Mouse (Mus musculus) ES-E14 (cell line): ENCODE data around the gene Psmb9. TPM values are rescaled to one million over a fixed set of nuclear protein-coding genes. Genes with fewer than 3 reads are reported as not detected.
A peak's percentile ranks its signal among the peaks of the same experiment; 100 is the strongest.

Source experiments
- DNase-seq: peaks from one replicate; pipeline ENCODE4 v3.0.0-alpha.2; 2013; ENCODE audit warnings: low read depth, low spot score
- H3K27ac ChIP-seq: 2 replicates; pipeline ENCODE4 v1.5.1; 2012; ENCODE audit warnings: low read depth, mild to moderate bottlenecking, low read length, moderate library complexity, mixed read lengths; ENCODE audit not compliant: poor library complexity, insufficient read depth, severe bottlenecking
- H3K36me3 ChIP-seq: 2 replicates; pipeline ENCODE4 v1.6.1; 2012; ENCODE audit warnings: mild to moderate bottlenecking, low read length, moderate library complexity, mixed read lengths; ENCODE audit not compliant: control insufficient read depth, poor library complexity, insufficient read depth, severe bottlenecking
- H3K4me1 ChIP-seq, 2 experiments: fragments of 150-350 bp in 1 of 2; sonication (generic) in 1 of 2; 2 replicates each; pipeline ENCODE4 v1.6.1; 2012; ENCODE audit warnings: low read length in 2 of 2, mild to moderate bottlenecking in 1 of 2, mixed read lengths in 1 of 2; ENCODE audit not compliant: control insufficient read depth in 2 of 2, insufficient read depth in 2 of 2, poor library complexity in 1 of 2
- H3K4me3 ChIP-seq, 2 experiments: fragments of 150-350 bp in 1 of 2; sonication (generic) in 1 of 2; 2 replicates each; pipeline ENCODE4 v1.5.1; 2012; ENCODE audit warnings: low read length in 2 of 2, low read depth in 1 of 2, mild to moderate bottlenecking in 1 of 2, mixed read lengths in 1 of 2; ENCODE audit not compliant: insufficient read depth in 1 of 2, poor library complexity in 1 of 2, severe bottlenecking in 1 of 2
- H3K9ac ChIP-seq: 2 replicates; pipeline ENCODE4 v1.6.1; 2012; ENCODE audit warnings: low read depth, mild to moderate bottlenecking, low read length, mixed read lengths; ENCODE audit not compliant: poor library complexity, insufficient read depth, severe bottlenecking
- H3K9me3 ChIP-seq: fragments of 150-350 bp; sonication (generic); 2 replicates; pipeline ENCODE4 v1.6.1; 2012; ENCODE audit warnings: low read depth, mild to moderate bottlenecking, low read length; ENCODE audit not compliant: control insufficient read depth, insufficient read depth
- CHD2 ChIP-seq: IDR thresholded peaks from 2 replicates; pipeline ENCODE4 v1.6.1; 2014; ENCODE audit warnings: mild to moderate bottlenecking, low read depth, low read length, inconsistent platforms
- HCFC1 ChIP-seq: IDR thresholded peaks from 2 replicates; pipeline ENCODE4 v1.6.1; 2012; ENCODE audit warnings: low read length, inconsistent platforms, borderline replicate concordance; ENCODE audit not compliant: insufficient read depth
- MAFK ChIP-seq: IDR thresholded peaks from 2 replicates; pipeline ENCODE4 v1.6.1; 2014; ENCODE audit warnings: mild to moderate bottlenecking, low read depth, low read length, inconsistent platforms; ENCODE audit not compliant: insufficient read depth
- ZC3H11A ChIP-seq: IDR thresholded peaks from 2 replicates; pipeline ENCODE4 v1.6.1; 2012; ENCODE audit warnings: low read depth, mild to moderate bottlenecking, inconsistent platforms, low read length, borderline replicate concordance
- ZNF384 ChIP-seq: IDR thresholded peaks from 2 replicates; pipeline ENCODE4 v1.6.1; 2012; ENCODE audit warnings: low read depth, low read length, inconsistent platforms
- in situ Hi-C, 2 experiments: fragments of 600-800 bp; cut with MboI; formaldehyde crosslinking; loops; one replicate each; pipeline ENCODE4 v1.15.1; 2025; ENCODE audit warnings: low sequenced_read_pairs in 2 of 2, inconsistent platforms in 1 of 2; ENCODE audit not compliant: unreplicated experiment in 2 of 2
- total RNA-seq: library from RNA; depleted of rRNA; stranded (reverse); fragments of 300-350 nt; gene quantifications from 2 replicates; pipeline ENCODE4 v1.2.3, GENCODE M21; 2012

The Psmb9 gene
- total RNA-seq, 1 experiment: 4.1 TPM

DNA sequence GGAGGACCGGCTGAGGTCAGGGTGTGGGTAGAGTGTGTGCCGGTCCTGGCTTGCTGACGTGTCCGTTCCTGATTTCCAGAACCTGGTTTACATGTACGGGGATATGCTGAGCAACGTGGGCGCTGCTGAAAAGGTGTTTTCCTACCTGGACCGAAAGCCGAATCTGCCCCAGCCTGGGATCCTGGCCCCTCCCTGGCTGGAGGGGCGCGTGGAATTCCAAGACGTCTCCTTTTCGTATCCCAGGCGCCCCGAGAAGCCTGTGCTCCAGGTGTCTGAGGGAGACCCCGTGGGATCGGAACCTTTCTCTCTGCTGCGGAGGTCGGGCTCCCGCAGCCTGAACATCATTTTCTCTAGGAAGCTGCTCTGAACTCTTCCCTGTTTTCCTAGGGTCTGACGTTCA is 26.4 kb upstream of the Psmb9 start:
- TF ChIP-seq HCFC1: no peak
- no peak for TF ChIP-seq ZC3H11A
- no peak for TF ChIP-seq ZNF384
- TF ChIP-seq CHD2: no peak
- TF ChIP-seq MAFK: no peak
- H3K4me1 ChIP-seq: no peaks in the 10 kb centered on the region
- H3K36me3 ChIP-seq: no peaks in the 10 kb centered on the region; the same call in none of the 2 replicates
- no peak for DNase-seq
- H3K27ac ChIP-seq: no peak overlapping the region
- H3K4me3 ChIP-seq: no peak overlapping the region
- peaks cover 4% of the 10 kb centered on the region; the same call in 1 of the 2 replicates for H3K9me3 ChIP-seq
- in situ Hi-C loops: no loop called here
- no peak overlapping the region for H3K9ac ChIP-seq

GRCm38 (mm10) chr17:34211746-34212365 is 24.3 kb upstream of the Psmb9 start:
- no peak for TF ChIP-seq ZC3H11A
- TF ChIP-seq CHD2: no peak
- no peak for TF ChIP-seq MAFK

DNA sequence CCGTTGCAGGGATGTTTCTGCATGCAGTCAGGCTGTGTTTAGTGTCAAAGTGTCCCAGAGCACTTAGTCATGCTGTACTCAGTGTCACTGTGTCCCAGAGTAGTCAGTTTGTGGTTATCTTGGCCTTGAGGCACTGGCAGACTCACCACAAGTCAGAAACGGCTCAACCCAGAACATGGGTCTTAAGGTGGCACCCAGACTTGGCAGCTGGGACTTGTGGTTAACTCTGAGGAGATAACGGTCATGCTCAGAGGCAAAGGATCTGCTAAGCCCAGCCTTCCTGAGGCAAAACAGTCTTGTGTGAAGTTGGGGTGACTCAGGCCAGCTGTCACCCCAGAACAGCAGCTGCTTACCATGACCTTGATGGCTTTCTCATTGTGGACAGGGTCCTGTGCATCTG is 23.0 kb upstream of the Psmb9 start:
- in situ Hi-C loops: no loop called here
- TF ChIP-seq ZC3H11A (no peak), HCFC1 (no peak), MAFK (no peak), ZNF384 (no peak), CHD2 (no peak)
- no peak overlapping the region for H3K9ac ChIP-seq
- no peaks in the 10 kb centered on the region for H3K9me3 ChIP-seq
- H3K4me1 ChIP-seq: peaks cover 0 to 7% of the 10 kb centered on the region in 2 experiments; a peak in 1 of 4 replicates
- H3K27ac ChIP-seq: no peak overlapping the region
- no peak overlapping the region for H3K4me3 ChIP-seq
- DNase-seq: no peak
- H3K36me3 ChIP-seq: no peaks in the 10 kb centered on the region

More at GRCm38 (mm10) chr17:34211746-34212365, 24.3 kb upstream of the Psmb9 start:
- peaks cover 0 to 5% of the 10 kb centered on the region in 2 experiments; a peak in 1 of 4 replicates for H3K4me1 ChIP-seq
- H3K27ac ChIP-seq: no peak overlapping the region
- no peaks in the 10 kb centered on the region; the same call in 1 of the 2 replicates for H3K36me3 ChIP-seq
- in situ Hi-C loops: no loop called here
- no peak for DNase-seq
- 0 out of 2 replicates have a peak, but pooled peaks cover 2% of the 10 kb centered on the region for H3K9me3 ChIP-seq
- H3K4me3 ChIP-seq: peak overlapping the region in 1 of 2 experiments; percentile 13; a peak in 1 of 4 replicates
- no peak overlapping the region for H3K9ac ChIP-seq

DNA sequence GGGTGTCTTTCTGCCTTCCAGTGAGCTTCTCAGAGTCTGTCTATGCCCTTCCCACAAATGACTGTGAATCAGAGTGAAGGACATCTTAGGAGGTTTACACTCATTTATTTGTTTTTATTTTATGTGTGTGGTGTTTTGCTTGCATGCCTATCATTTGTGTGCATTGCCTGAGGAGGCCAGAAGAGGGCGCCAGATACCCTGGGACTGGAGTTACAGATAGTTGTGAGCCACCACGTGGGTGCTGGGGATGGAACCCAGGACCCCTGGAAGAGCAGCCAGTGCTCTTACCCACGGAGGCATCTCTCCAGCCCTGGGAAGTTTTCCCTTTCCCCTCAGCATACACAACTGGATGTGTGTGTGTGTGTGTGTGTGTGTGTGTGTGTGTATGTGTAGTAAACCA is 22.1 kb upstream of the Psmb9 start:
- Histone ChIP-seq H3K9me3 (no peaks in the 10 kb centered on the region), H3K9ac (no peak overlapping the region), H3K36me3 (no peaks in the 10 kb centered on the region), H3K4me1 (peaks cover 0 to 9% of the 10 kb centered on the region in 2 experiments; a peak in 1 of 4 replicates), H3K4me3 (no peak overlapping the region), H3K27ac (no peak overlapping the region)
- in situ Hi-C loops: no loop called here
- TF ChIP-seq ZNF384 (no peak), CHD2 (no peak), MAFK (no peak), HCFC1 (no peak), ZC3H11A (no peak)
- no peak for DNase-seq

GRCm38 (mm10) chr17:34208421-34208820 is 20.9 kb upstream of the Psmb9 start:
- no peaks in the 10 kb centered on the region for H3K36me3 ChIP-seq
- in situ Hi-C loops: no loop called here

More at GRCm38 (mm10) chr17:34208421-34208820, 20.9 kb upstream of the Psmb9 start:
- no peaks in the 10 kb centered on the region for H3K9me3 ChIP-seq
- peaks cover 0 to 11% of the 10 kb centered on the region in 2 experiments; a peak in 1 of 4 replicates for H3K4me1 ChIP-seq
- TF ChIP-seq HCFC1 (no peak), ZC3H11A (no peak), ZNF384 (no peak), MAFK (no peak), CHD2 (no peak)
- no peak overlapping the region for H3K27ac ChIP-seq
- H3K9ac ChIP-seq: no peak overlapping the region
- no peak overlapping the region for H3K4me3 ChIP-seq
- no peak for DNase-seq
